Mouse (Mus musculus) gastrocnemius, postnatal 36 days (tissue): ENCODE data around the gene Cyb561a3. TPM values are rescaled to one million over a fixed set of nuclear protein-coding genes. Genes with fewer than 3 reads are reported as not detected.

Experiments used
- total RNA-seq, 2 experiments: library from RNA; stranded (reverse); gene quantifications; 2 replicates each; pipeline ENCODE4 v1.2.3; 2021

Cyb561a3 gene
- total RNA-seq, 2 experiments from 2014 or later = 5.4 to 5.8 TPM

Other genes starting within 250 kb of the Cyb561a3 start
- gene Syt7, start 188.1 kb upstream of the Cyb561a3 start, total RNA-seq = 1 to 10 TPM; 2.3 to 2.5 TPM
- under 1 TPM; 0.23 to 0.27 TPM for gene Lrrc10b, start 119.7 kb upstream of the Cyb561a3 start, total RNA-seq
- under 1 TPM; 0.46 to 0.49 TPM for gene Ppp1r32, start 94.2 kb upstream of the Cyb561a3 start, total RNA-seq
- 10 to 100 TPM; 15.7 to 19.1 TPM for gene Cpsf7, start 51.9 kb upstream of the Cyb561a3 start, total RNA-seq
- gene Sdhaf2, start 51.0 kb upstream of the Cyb561a3 start, total RNA-seq = 10 to 100 TPM; 49.3 to 49.6 TPM
- 1 to 10 TPM; 1.8 to 2.7 TPM for gene Tmem216, start 20.9 kb upstream of the Cyb561a3 start, total RNA-seq
- gene Tmem138, start 190 bp downstream of the Cyb561a3 start, total RNA-seq = under 1 TPM; 0.71 to 0.94 TPM
- 100 to 1,000 TPM; 111 to 120 TPM for gene Ddb1, start 28.2 kb downstream of the Cyb561a3 start, total RNA-seq
- gene Tkfc, start 28.5 kb downstream of the Cyb561a3 start, total RNA-seq = 1 to 10 TPM; 2.4 to 4.0 TPM
- gene Vwce, start 57.0 kb downstream of the Cyb561a3 start, total RNA-seq = not detected
- gene Pga5, start 100.9 kb downstream of the Cyb561a3 start, total RNA-seq = not detected
- gene Vps37c, start 111.6 kb downstream of the Cyb561a3 start, total RNA-seq = 10 to 100 TPM; 16.1 to 21.6 TPM
- gene Cd5, start 161.8 kb downstream of the Cyb561a3 start, total RNA-seq = under 1 TPM in 1 of 2 experiments, not detected in 1; 0.59 TPM